In the genomic region with DNA sequence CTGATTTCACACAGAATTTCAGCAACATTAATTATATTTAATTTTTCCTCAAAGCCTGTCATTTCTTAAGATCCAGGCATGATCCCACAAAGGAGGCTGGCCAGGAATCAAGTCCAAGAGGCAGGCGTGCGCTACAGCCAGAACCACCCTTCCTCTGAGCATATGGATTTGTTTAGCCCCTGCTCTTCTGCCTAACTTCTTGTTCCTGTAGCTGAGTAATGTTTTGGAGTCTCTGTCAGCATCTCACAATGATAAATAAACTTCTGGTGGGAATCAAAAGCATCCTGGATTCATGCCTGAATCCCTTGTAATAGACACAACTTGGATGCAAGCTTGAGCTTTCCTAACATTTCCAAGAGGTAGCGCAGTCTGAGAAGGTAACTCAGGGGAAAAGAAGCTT, we compare ENCODE assay signal across 18 mouse cellular contexts.
"Had no signal": no experiment of that assay in that cellular context is flagged by ENCODE, and none has a peak within 500 bp of the region (broad histone marks: within the 10 kb centered on the region; RNA-seq: fewer than 3 reads in every experiment).

No protein-coding gene starts in this region.

- H3K9ac ChIP-seq: liver, postnatal 0 days; lung, embryonic 15.5 days; midbrain, embryonic 12.5 days; neural tube, embryonic 12.5 days; stomach, embryonic 15.5 days had no signal

- H3K4me1 ChIP-seq: lung, embryonic 15.5 days; midbrain, embryonic 12.5 days; neural tube, embryonic 12.5 days; stomach, embryonic 15.5 days had no signal

- DNase-seq: liver, postnatal 0 days; lung, adult 2 months; lung, postnatal 14 days; lung, postnatal 36 days; midbrain, embryonic 14.5 days; right cerebral cortex, postnatal 14 days; thymus, adult 2 months; thymus, postnatal 25 days; thymus, postnatal 4 days had no signal

- H3K27ac ChIP-seq: lung, embryonic 15.5 days; midbrain, embryonic 10.5 days; midbrain, embryonic 12.5 days; neural tube, embryonic 12.5 days; stomach, embryonic 15.5 days; stomach, postnatal 0 days had no signal

- H3K36me3 ChIP-seq: lung, embryonic 15.5 days; midbrain, embryonic 10.5 days; midbrain, embryonic 12.5 days; neural tube, embryonic 12.5 days; stomach, embryonic 15.5 days had no signal

- H3K4me2 ChIP-seq: lung, embryonic 15.5 days; midbrain, embryonic 12.5 days; neural tube, embryonic 12.5 days; stomach, embryonic 15.5 days had no signal

- H3K9me3 ChIP-seq: lung, embryonic 15.5 days; midbrain, embryonic 12.5 days; neural tube, embryonic 12.5 days; stomach, embryonic 15.5 days had no signal

- H3K27me3 ChIP-seq: lung, embryonic 15.5 days; neural tube, embryonic 12.5 days; stomach, embryonic 15.5 days had no signal

- H3K4me3 ChIP-seq: lung, embryonic 15.5 days; midbrain, embryonic 10.5 days; midbrain, embryonic 12.5 days; myocyte; neural tube, embryonic 12.5 days; stomach, embryonic 15.5 days had no signal

- ATAC-seq: liver, postnatal 0 days; lung, postnatal 0 days; midbrain, embryonic 16.5 days had no signal
